Comparison of ENCODE assay signal across 22 mouse cellular contexts in the genomic region with DNA sequence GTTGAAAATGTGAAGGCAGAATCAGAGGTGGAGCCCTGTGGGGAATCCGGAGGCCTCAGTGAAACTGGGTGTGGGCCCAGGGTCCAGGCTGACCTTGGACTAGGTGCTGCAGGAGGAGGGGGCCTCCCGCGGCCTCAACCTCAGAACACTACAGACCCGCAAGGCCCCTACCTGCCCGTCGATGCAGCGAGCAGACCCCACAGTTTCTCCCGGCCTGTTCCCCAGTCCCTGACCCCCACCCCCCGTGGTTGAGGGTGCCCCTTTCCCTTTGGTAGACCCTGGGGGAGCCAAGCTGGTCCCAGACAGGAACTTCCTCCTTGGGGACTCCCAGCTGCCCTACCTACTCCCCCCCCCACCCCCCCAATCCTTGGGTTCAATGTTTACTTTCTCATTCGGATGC. TPM values are rescaled to one million over a fixed set of nuclear protein-coding genes. Genes with fewer than 3 reads are reported as not detected.
A peak's percentile ranks its signal among the peaks of the same experiment; 100 is the strongest.
DNase-seq lines count a peak whose midpoint lies in the region; ATAC-seq and TF ChIP-seq lines count a peak whose summit lies in the region.
"Had no signal": no experiment of that assay in that cellular context is flagged by ENCODE, and none has a peak within 500 bp of the region (broad histone marks: within the 10 kb centered on the region; RNA-seq: fewer than 3 reads in every experiment).

No protein-coding gene starts in this region.

- DNase-seq in heart, adult 8-10 months (ENCODE audit: low spot score), result no peak
- no peak for DNase-seq in G1E (ENCODE audit: low spot score)
- DNase-seq in c-Kit-positive CD71-positive TER-119-positive erythroid progenitor cells, embryonic 14.5 days (ENCODE audit: low spot score), result no peak
- DNase-seq in left cerebral cortex, postnatal 10 days (ENCODE audit: extremely low spot score in 1 of 2, low spot score in 2 of 2), result no peak
- DNase-seq: adrenal gland, adult 2 months; adrenal gland, postnatal 10 days; adrenal gland, postnatal 25 days; cerebellum, adult 11-12 months; cerebellum, adult 2 months; cerebellum, postnatal 25 days had no signal

- H3K4me1 ChIP-seq in heart, embryonic 14.5 days (ENCODE audit: control insufficient read depth in 2 of 2, insufficient read depth in 2 of 2, low read length in 2 of 2), result no peaks in the 10 kb centered on the region
- peaks cover 80% of the 10 kb centered on the region for H3K4me1 ChIP-seq in E14TG2a.4 (replicated peaks; ENCODE audit: low read depth, low read length)
- peaks cover 21% of the 10 kb centered on the region for H3K4me1 ChIP-seq in G1E (ENCODE audit: insufficient read depth, low read depth, low read length)

- no peak overlapping the region for H3K9ac ChIP-seq in heart, embryonic 14.5 days (ENCODE audit: low read length)
- H3K9ac ChIP-seq: embryonic facial prominence, embryonic 12.5 days had no signal

- WGBS in heart, embryonic 14.5 days, result 89% methylated on average over 10 of the region's 10 CpGs

- H3K27me3 ChIP-seq in heart, embryonic 14.5 days (ENCODE audit: control insufficient read depth, insufficient read depth, low read length), result no peaks in the 10 kb centered on the region
- H3K27me3 ChIP-seq in E14TG2a.4 (ENCODE audit: insufficient read depth, low read length) (peaks cover 26% of the 10 kb centered on the region), G1E (ENCODE audit: insufficient read depth, low read length) (no peaks in the 10 kb centered on the region)
- H3K27me3 ChIP-seq: embryonic facial prominence, embryonic 12.5 days had no signal

- H3K36me3 ChIP-seq in heart, embryonic 14.5 days (ENCODE audit: control insufficient read depth, insufficient read depth, low read length), result peaks cover 63% of the 10 kb centered on the region
- peaks cover 49% of the 10 kb centered on the region for H3K36me3 ChIP-seq in E14TG2a.4 (ENCODE audit: insufficient read depth, low read length)
- H3K36me3 ChIP-seq in G1E (replicated peaks), result peaks cover 62% of the 10 kb centered on the region

- no peaks in the 10 kb centered on the region for H3K9me3 ChIP-seq in heart, embryonic 14.5 days (ENCODE audit: control insufficient read depth, low read length)
- no peaks in the 10 kb centered on the region for H3K9me3 ChIP-seq in E14TG2a.4 (ENCODE audit: low read length)
- H3K9me3 ChIP-seq in G1E (replicated peaks), result no peaks in the 10 kb centered on the region
- H3K9me3 ChIP-seq: embryonic facial prominence, embryonic 10.5 days; embryonic facial prominence, embryonic 12.5 days had no signal

- peak; percentile 29; the same call in 1 of the 2 replicates for ATAC-seq in heart, embryonic 14.5 days (ENCODE audit: insufficient number of reproducible peaks, insufficient read depth, low FRiP score, low read depth)
- ATAC-seq in G1E (ENCODE audit: extremely low read depth, insufficient number of reproducible peaks, low FRiP score, poor library complexity, severe bottlenecking), result no peak
- ATAC-seq: forebrain, embryonic 14.5 days; forebrain, embryonic 16.5 days had no signal

- no peak overlapping the region for H3K4me2 ChIP-seq in heart, embryonic 14.5 days (ENCODE audit: low read length)
- H3K4me2 ChIP-seq: embryonic facial prominence, embryonic 12.5 days had no signal

- H3K4me3 ChIP-seq in heart, embryonic 14.5 days (ENCODE audit: control insufficient read depth in 1 of 2, insufficient read depth in 1 of 2, low read depth in 1 of 2, low read length in 2 of 2), result no peak overlapping the region
- H3K4me3 ChIP-seq in E14TG2a.4 (replicated peaks; ENCODE audit: low read length) (peak overlapping the region; percentile 23; the same call in 1 of the 2 replicates), G1E (ENCODE audit: low read depth, low read length) (peak overlapping the region; percentile 46; the same call in 1 of the 2 replicates)
- H3K4me3 ChIP-seq: embryonic facial prominence, embryonic 10.5 days; embryonic facial prominence, embryonic 12.5 days had no signal

- intact Hi-C loops in left cerebral cortex, postnatal 10 days (cut with DNase I), result no loop called here

- H3K27ac ChIP-seq in heart, embryonic 14.5 days (replicated peaks in 1 of 2; ENCODE audit: control insufficient read depth in 1 of 2, insufficient read depth in 1 of 2, low read depth in 2 of 2, low read length in 2 of 2), result no peak overlapping the region
- H3K27ac ChIP-seq: embryonic facial prominence, embryonic 10.5 days; embryonic facial prominence, embryonic 12.5 days had no signal

- TF ChIP-seq CTCF in E14TG2a.4 (conservative IDR thresholded peaks at IDR 0.05; ENCODE audit: low read length) (no peak), G1E (IDR thresholded peaks at IDR 0.05; ENCODE audit: low read depth, low read length) (no peak)

RNA-seq across cellular contexts. Expression of gene Psmd9, which starts 2.8 kb away (rescaled TPM):
- 53.0 and 64.3 TPM in 2 replicates for polyA plus RNA-seq in heart, embryonic 14.5 days (2014; fragmentation: Nextera tagmentation; extraction: Ambion mirVana)
- 10 to 100 TPM; 11.7 to 16.6 (median 13.8) TPM for total RNA-seq in heart, adult 8-10 months (2022)
- 11.6 and 24.2 TPM in 2 replicates for total RNA-seq in G1E (2014; fragmentation: Nextera tagmentation)
- 22.8 and 25.4 TPM in 2 replicates for total RNA-seq in G1E (2017)
- polyA plus RNA-seq in G1E (2012), result 50.1 and 65.2 TPM in 2 replicates
- 10 to 100 TPM; 37.9 to 38.9 TPM for total RNA-seq in left cerebral cortex, postnatal 10 days (2021)

RNA-seq across cellular contexts. Expression of gene Hpd, which starts 16.1 kb away (rescaled TPM):
- polyA plus RNA-seq in heart, embryonic 14.5 days (2014; fragmentation: Nextera tagmentation; extraction: Ambion mirVana), result not detected in 2 replicates
- not detected for total RNA-seq in heart, adult 8-10 months (2022)
- total RNA-seq in G1E (2014; fragmentation: Nextera tagmentation) (not detected in 2 replicates), G1E (2017) (not detected in 2 replicates)
- not detected in 2 replicates for polyA plus RNA-seq in G1E (2012)
- total RNA-seq in left cerebral cortex, postnatal 10 days (2021), result not detected
- total RNA-seq: MEL had no signal
- polyA plus RNA-seq: brain, embryonic 14.5 days; C2C12; cerebellum, adult 2 months; cortical plate, adult 2 months; embryonic facial prominence, embryonic 10.5 days; embryonic facial prominence, embryonic 12.5 days; embryonic facial prominence, embryonic 14.5 days; forebrain, embryonic 11.5 days; forebrain, embryonic 14.5 days; forebrain, embryonic 16.5 days had no signal

RNA-seq across cellular contexts. Expression of gene Setd1b, which starts 24.4 kb away (rescaled TPM):
- polyA plus RNA-seq in heart, embryonic 14.5 days (2014; fragmentation: Nextera tagmentation; extraction: Ambion mirVana), result 7.9 and 9.3 TPM in 2 replicates
- total RNA-seq in heart, adult 8-10 months (2022), result 10 to 100 TPM; 14.3 to 21.5 (median 18.2) TPM
- total RNA-seq in G1E (2014; fragmentation: Nextera tagmentation) (76.5 and 76.7 TPM in 2 replicates), G1E (2017) (2.1 and 2.3 TPM in 2 replicates)
- 89.4 and 90.6 TPM in 2 replicates for polyA plus RNA-seq in G1E (2012)
- total RNA-seq in left cerebral cortex, postnatal 10 days (2021), result 10 to 100 TPM; 30.3 to 32.6 TPM

RNA-seq across cellular contexts. Expression of gene Rhof, which starts 33.9 kb away (rescaled TPM):
- polyA plus RNA-seq in heart, embryonic 14.5 days (2014; fragmentation: Nextera tagmentation; extraction: Ambion mirVana), result 0.99 and 2.0 TPM in 2 replicates
- 1 to 10 TPM in 1 of 4 experiments, under 1 TPM in 3; 0.38 to 1.7 (median 0.68) TPM for total RNA-seq in heart, adult 8-10 months (2022)
- total RNA-seq in G1E (2014; fragmentation: Nextera tagmentation), result not detected in 2 replicates
- total RNA-seq in G1E (2017), result 0.52 and 1.7 TPM in 2 replicates
- 0.26 and 0.59 TPM in 2 replicates for polyA plus RNA-seq in G1E (2012)
- 10 to 100 TPM; 56.0 to 56.7 TPM for total RNA-seq in left cerebral cortex, postnatal 10 days (2021)

Comparison
In these comparisons a context has a peak if more than half of its experiments do, and no peak if none do; other contexts are left out.
1. H3K4me3 ChIP-seq: peak in E14TG2a.4 (single experiment) and G1E (single experiment); none in heart, embryonic 14.5 days (0 of 2).